Mouse (Mus musculus) lung, embryonic 14.5 days (tissue): ENCODE results near the gene Psmg4. TPM values are rescaled to one million over a fixed set of nuclear protein-coding genes. Genes with fewer than 3 reads are reported as not detected.

Experiments
- ATAC-seq: fragments of 200-750 bp; cut with Nextera tagmentation; 2 replicates; pipeline ENCODE4 v1.8.0; 2017; ENCODE audit warnings: mild to moderate bottlenecking, moderate TSS enrichment, moderate library complexity; ENCODE audit not compliant: insufficient read depth
- DNase-seq: peaks from one replicate; pipeline ENCODE4 v3.0.0-alpha.2; 2015
- H3K27ac ChIP-seq: fragments of 300-500 bp; sonication (generic); 2 replicates; pipeline ENCODE4 v1.5.1; 2014; ENCODE audit warnings: low read depth, mild to moderate bottlenecking, moderate library complexity
- H3K27me3 ChIP-seq: fragments of 300-500 bp; sonication (generic); 2 replicates; pipeline ENCODE4 v1.6.1; 2014; ENCODE audit warnings: low read length, control low read depth; ENCODE audit not compliant: insufficient read depth
- H3K36me3 ChIP-seq: fragments of 300-500 bp; sonication (generic); 2 replicates; pipeline ENCODE4 v1.6.1; 2014; ENCODE audit warnings: control low read depth; ENCODE audit not compliant: insufficient read depth
- H3K4me1 ChIP-seq: fragments of 300-500 bp; sonication (generic); 2 replicates; pipeline ENCODE4 v1.6.1; 2014; ENCODE audit warnings: antibody characterized with exemption, control low read depth; ENCODE audit not compliant: insufficient read depth
- H3K4me2 ChIP-seq: fragments of 300-500 bp; sonication (generic); 2 replicates; pipeline ENCODE4 v1.6.1; 2014; ENCODE audit warnings: mild to moderate bottlenecking
- H3K4me3 ChIP-seq: fragments of 300-500 bp; sonication (generic); 2 replicates; pipeline ENCODE4 v1.5.1; 2014; ENCODE audit warnings: low read depth, low read length
- H3K9ac ChIP-seq: fragments of 300-500 bp; sonication (generic); 2 replicates; pipeline ENCODE4 v1.6.1; 2014
- H3K9me3 ChIP-seq: fragments of 300-500 bp; sonication (generic); 2 replicates; pipeline ENCODE4 v1.6.1; 2016; ENCODE audit warnings: low read depth, low read length, control low read depth
- CTCF ChIP-seq: IDR thresholded peaks from 2 replicates; pipeline ENCODE4 v1.5.1; 2016; ENCODE audit warnings: antibody characterized with exemption, low read depth
- WGBS: fragments of 180-500 bp; shearing (Covaris S2); extraction: QIAGEN DNeasy Blood & Tissue Kit; methylation state at CpG from one replicate; pipeline ENCODE4 v1.1.7; 2014; 5-methylcytosine and 5-hydroxymethylcytosine counted together
- polyA plus RNA-seq: library from polyadenylated mRNA; unstranded; fragments of >200 nt; fragmentation: Nextera tagmentation; extraction: Ambion mirVana; gene quantifications from 2 replicates; pipeline ENCODE4 v1.2.1, GENCODE M21; 2014

Psmg4 gene
- polyA plus RNA-seq, 1 experiment from 2014 or later, result 78.0 TPM

DNA sequence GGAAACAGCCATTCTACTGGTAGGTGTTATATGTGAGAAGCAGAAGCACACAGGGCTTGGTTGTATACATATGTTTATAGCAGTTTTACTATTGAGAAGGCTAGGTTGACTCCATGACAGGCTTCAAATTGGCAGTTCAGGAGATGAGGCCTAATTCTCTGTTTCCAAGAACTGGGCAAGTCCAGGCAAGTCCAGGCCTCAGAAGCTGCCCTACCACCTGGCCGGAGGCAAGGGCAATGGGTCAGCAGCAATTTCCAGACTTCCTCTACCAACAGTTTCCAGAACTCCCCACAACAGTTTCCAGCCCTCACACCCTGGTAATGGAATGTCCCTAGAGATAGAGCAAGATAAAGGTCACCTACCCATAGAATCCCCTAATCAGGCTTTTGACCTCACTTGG lies 2.8 kb upstream of the Psmg4 start:
- Histone ChIP-seq H3K27ac (no peak overlapping the region), H3K4me3 (no peak overlapping the region), H3K4me2 (no peak overlapping the region), H3K4me1 (peaks cover 12% of the 10 kb centered on the region), H3K9ac (no peak overlapping the region), H3K27me3 (no peaks in the 10 kb centered on the region), H3K9me3 (no peaks in the 10 kb centered on the region), H3K36me3 (no peaks in the 10 kb centered on the region)
- ATAC-seq (no peak), DNase-seq (no peak)
- 85% methylated on average over 1 of the region's 1 CpGs for WGBS
- no peak for TF ChIP-seq CTCF

DNA sequence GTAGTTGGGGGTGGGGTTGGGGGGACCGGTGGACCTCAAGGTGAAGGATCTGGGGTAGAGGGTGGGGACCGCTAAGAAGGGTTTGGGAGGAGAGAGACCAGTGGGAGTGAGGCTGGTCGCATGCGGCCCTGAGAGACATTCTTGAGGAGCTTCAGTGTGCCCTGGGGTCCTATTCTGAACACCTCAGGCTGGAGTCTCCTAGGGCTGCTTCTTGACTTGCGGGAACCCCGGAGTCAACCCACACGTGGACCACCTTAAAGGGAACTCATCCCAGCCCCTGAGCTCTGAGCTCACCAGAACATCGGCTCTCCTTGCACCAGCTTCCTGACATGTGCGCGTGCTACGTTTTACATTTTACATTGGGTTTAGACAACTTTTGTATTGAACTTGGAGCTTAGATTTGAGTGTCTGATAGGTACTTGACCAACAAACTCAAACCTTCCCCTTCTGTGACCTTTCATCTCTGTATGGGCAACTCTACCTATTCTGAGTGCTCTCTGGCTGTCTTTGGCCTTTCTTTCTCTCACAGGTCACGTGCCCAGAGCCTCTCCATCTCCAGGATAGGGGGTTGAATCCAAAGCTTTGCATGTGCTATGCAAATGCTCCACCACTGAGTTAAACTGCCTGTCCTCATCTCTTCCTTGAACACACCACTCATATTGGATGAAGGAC lies 676 bp downstream of the Psmg4 start:
- no peak for DNase-seq
- Histone ChIP-seq H3K27ac (peak overlapping the region; percentile 97), H3K9me3 (no peaks in the 10 kb centered on the region), H3K9ac (peak overlapping the region; percentile 66), H3K4me3 (peak overlapping the region; percentile 66), H3K4me2 (peak overlapping the region; percentile 79), H3K27me3 (no peaks in the 10 kb centered on the region), H3K36me3 (peaks cover 8% of the 10 kb centered on the region; the same call in 1 of the 2 replicates), H3K4me1 (peaks cover 12% of the 10 kb centered on the region)
- peak; percentile 82 for ATAC-seq
- 33% methylated on average over 12 of the region's 12 CpGs for WGBS
- no peak for TF ChIP-seq CTCF

GRCm38 (mm10) chr13:34174025-34174424 lies 11.3 kb downstream of the Psmg4 start:
- Histone ChIP-seq H3K4me2 (no peak overlapping the region), H3K27ac (no peak overlapping the region), H3K9ac (no peak overlapping the region), H3K4me1 (no peaks in the 10 kb centered on the region), H3K27me3 (no peaks in the 10 kb centered on the region), H3K4me3 (no peak overlapping the region), H3K9me3 (no peaks in the 10 kb centered on the region), H3K36me3 (peaks cover 4% of the 10 kb centered on the region; the same call in 1 of the 2 replicates)
- WGBS, result 87% methylated on average over 6 of the region's 6 CpGs
- DNase-seq (no peak), ATAC-seq (no peak)
- TF ChIP-seq CTCF, result no peak

DNA sequence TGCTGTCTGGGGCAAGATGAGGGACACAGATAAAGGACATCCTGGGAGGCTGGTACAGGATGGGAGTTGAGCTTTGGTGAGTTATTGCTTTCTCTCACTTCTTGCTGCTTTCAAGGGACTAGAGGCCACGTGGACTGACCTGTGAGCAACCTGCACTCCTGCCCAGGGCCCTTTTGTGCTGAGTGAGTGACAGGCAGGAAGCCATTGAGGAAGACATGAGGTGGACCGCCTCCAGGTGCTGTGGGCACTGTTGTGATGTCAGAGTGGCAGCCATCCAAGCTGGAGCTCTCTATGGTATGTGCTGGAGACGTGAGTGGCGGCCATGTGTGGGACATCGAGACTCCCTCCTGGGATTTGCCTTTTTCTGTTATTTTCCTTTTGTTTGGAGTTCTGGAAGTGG lies 18.9 kb downstream of the Psmg4 start:
- Histone ChIP-seq H3K9me3 (no peaks in the 10 kb centered on the region), H3K27ac (no peak overlapping the region), H3K9ac (no peak overlapping the region), H3K4me1 (no peaks in the 10 kb centered on the region), H3K4me2 (no peak overlapping the region), H3K4me3 (no peak overlapping the region), H3K36me3 (peaks cover 16% of the 10 kb centered on the region; the same call in 1 of the 2 replicates), H3K27me3 (no peaks in the 10 kb centered on the region)
- 75% methylated on average over 5 of the region's 5 CpGs for WGBS
- ATAC-seq, result no peak
- no peak for DNase-seq
- no peak for TF ChIP-seq CTCF

- DNase-seq (no peak), ATAC-seq (no peak)
- H3K4me2 ChIP-seq, result no peak overlapping the region
- no peaks in the 10 kb centered on the region for H3K27me3 ChIP-seq
- WGBS, result 77% methylated on average over 2 of the region's 2 CpGs
- H3K9me3 ChIP-seq, result no peaks in the 10 kb centered on the region
- no peak overlapping the region for H3K27ac ChIP-seq
- TF ChIP-seq CTCF, result no peak
- no peak overlapping the region for H3K4me3 ChIP-seq
- peaks cover 4% of the 10 kb centered on the region; the same call in 1 of the 2 replicates for H3K36me3 ChIP-seq
- no peak overlapping the region for H3K9ac ChIP-seq
- H3K4me1 ChIP-seq, result no peaks in the 10 kb centered on the region
Measured at GRCm38 (mm10) chr13:34185371-34185770, 22.6 kb downstream of the Psmg4 start.

DNA sequence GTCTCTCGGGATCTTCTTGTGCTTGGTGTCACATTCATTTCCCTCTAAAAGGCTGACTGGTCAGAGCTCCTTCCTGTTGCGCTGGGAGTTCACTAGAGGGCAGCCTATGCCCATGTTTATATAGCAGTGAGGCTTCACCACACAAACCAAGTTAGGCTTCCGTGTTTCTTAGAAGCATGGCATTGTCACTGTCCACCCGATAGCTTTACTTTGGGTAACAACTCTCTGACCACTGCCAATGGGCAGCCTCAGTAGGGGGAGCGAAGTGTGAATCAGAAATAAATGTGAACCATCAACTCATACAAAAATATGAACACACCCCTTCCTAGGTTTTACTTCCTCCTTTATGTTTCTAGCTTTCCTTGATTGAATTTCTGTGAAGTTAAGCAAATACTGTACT lies 24.8 kb downstream of the Psmg4 start:
- ATAC-seq, result peak; percentile 88
- Histone ChIP-seq H3K4me1 (no peaks in the 10 kb centered on the region), H3K4me2 (peak overlapping the region; percentile 8; the same call in 1 of the 2 replicates), H3K9me3 (no peaks in the 10 kb centered on the region), H3K4me3 (no peak overlapping the region), H3K27me3 (no peaks in the 10 kb centered on the region), H3K9ac (no peak overlapping the region), H3K36me3 (no peaks in the 10 kb centered on the region; the same call in 1 of the 2 replicates), H3K27ac (no peak overlapping the region)
- DNase-seq, result peak; percentile 89
- TF ChIP-seq CTCF, result peak; percentile 84
- WGBS, result 8% methylated on average over 5 of the region's 5 CpGs

DNA sequence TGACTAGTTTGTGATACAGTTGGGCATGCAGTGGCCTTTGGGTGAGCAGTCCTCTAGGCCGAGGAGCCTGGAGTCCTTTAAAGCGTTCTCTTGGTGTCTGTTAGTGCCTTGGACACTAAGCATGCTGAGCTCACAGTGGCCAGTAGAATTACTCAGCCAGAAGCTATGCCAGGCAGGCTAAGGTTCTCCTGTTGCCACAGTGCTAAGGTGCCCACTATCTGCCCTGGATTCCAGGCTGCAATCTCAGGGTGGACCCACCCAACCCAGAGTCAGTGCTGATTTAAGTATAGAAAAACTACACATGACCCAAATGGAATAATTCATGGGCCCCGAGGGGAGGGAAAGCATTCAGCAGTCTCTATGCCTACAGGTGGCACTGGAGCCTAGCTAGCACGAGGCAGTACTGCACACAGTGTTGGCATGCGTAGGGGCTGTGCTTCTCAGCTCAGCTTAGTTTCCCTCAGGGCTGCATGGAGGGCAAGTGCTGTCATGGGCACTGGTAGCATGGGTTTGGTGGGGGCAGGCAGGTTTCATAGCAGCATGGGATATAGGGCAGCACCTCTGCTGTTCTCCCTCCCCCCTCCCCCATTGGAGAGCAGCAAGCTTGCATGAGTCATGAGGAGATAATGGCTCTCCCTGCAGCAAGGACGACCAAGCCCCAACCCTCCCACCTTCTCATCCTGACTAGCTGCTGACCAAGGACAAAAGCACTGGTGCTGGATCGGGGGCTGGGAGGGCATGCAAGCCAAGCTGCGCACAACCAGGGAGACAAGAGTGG lies 29.8 kb downstream of the Psmg4 start:
- H3K4me3 ChIP-seq, result no peak overlapping the region
- H3K4me1 ChIP-seq, result no peaks in the 10 kb centered on the region
- no peaks in the 10 kb centered on the region for H3K27me3 ChIP-seq
- H3K27ac ChIP-seq, result no peak overlapping the region
- 73% methylated on average over 8 of the region's 8 CpGs for WGBS
- H3K9me3 ChIP-seq, result no peaks in the 10 kb centered on the region
- peak; percentile 42; the same call in 1 of the 2 replicates for TF ChIP-seq CTCF
- ATAC-seq, result peak; percentile 35; the same call in 1 of the 2 replicates
- no peak for DNase-seq
- no peaks in the 10 kb centered on the region for H3K36me3 ChIP-seq
- H3K4me2 ChIP-seq, result no peak overlapping the region
- no peak overlapping the region for H3K9ac ChIP-seq
